Mouse (Mus musculus) ES-E14 (cell line): ENCODE results near the gene Gca.

ENCODE experiments used
- CHD2 ChIP-seq: IDR thresholded peaks from 2 replicates; pipeline ENCODE4 v1.6.1; 2014; ENCODE audit warnings: mild to moderate bottlenecking, low read depth, low read length, inconsistent platforms
- HCFC1 ChIP-seq: IDR thresholded peaks from 2 replicates; pipeline ENCODE4 v1.6.1; 2012; ENCODE audit warnings: low read length, inconsistent platforms, borderline replicate concordance; ENCODE audit not compliant: insufficient read depth
- MAFK ChIP-seq: IDR thresholded peaks from 2 replicates; pipeline ENCODE4 v1.6.1; 2014; ENCODE audit warnings: mild to moderate bottlenecking, low read depth, low read length, inconsistent platforms; ENCODE audit not compliant: insufficient read depth
- ZC3H11A ChIP-seq: IDR thresholded peaks from 2 replicates; pipeline ENCODE4 v1.6.1; 2012; ENCODE audit warnings: low read depth, mild to moderate bottlenecking, inconsistent platforms, low read length, borderline replicate concordance

GRCm38 (mm10) chr2:62619679-62620078, 44.4 kb upstream of the Gca start:
- TF ChIP-seq ZC3H11A: no peak
- no peak for TF ChIP-seq MAFK
- no peak for TF ChIP-seq HCFC1
- no peak for TF ChIP-seq CHD2
